Mouse (Mus musculus) layer of hippocampus, adult 2 months (tissue): ENCODE measurements around the gene Cct7. TPM values are rescaled to one million over a fixed set of nuclear protein-coding genes. Genes with fewer than 3 reads are reported as not detected.

Source experiments
- DNase-seq, 2 experiments: peaks; one replicate each; pipeline ENCODE4 v3.0.0; 2022; ENCODE audit warnings: low spot score in 2 of 2
- H3K27ac ChIP-seq: fragments of 200-600 bp; 2 replicates; pipeline ENCODE4 v1.8.1; 2022
- H3K4me3 ChIP-seq: fragments of 200-600 bp; 2 replicates; pipeline ENCODE4 v1.8.1; 2022; ENCODE audit warnings: mild to moderate bottlenecking
- CTCF ChIP-seq: fragments of 200-600 bp; conservative IDR thresholded peaks from 2 replicates; pipeline ENCODE4 v1.8.1; 2022; ENCODE audit warnings: antibody characterized with exemption, mild to moderate bottlenecking, moderate library complexity
- total RNA-seq, 2 experiments: library from RNA; stranded (reverse); gene quantifications; 2 replicates each; pipeline ENCODE4 v1.2.3; 2021

The Cct7 gene
- total RNA-seq, 2 experiments from 2014 or later = 212 to 216 TPM

GRCm38 (mm10) chr6:85491606-85492005 lies 40.3 kb downstream of the Cct7 start:
- TF ChIP-seq CTCF = no peak
- DNase-seq = no peak
- H3K4me3 ChIP-seq = no peak overlapping the region
- H3K27ac ChIP-seq = no peak overlapping the region

- Histone ChIP-seq H3K27ac (no peak overlapping the region), H3K4me3 (no peak overlapping the region)
- DNase-seq = no peak
- no peak for TF ChIP-seq CTCF
These were observed 45.7 kb downstream of the Cct7 start for GRCm38 (mm10) chr6:85496976-85497375.

GRCm38 (mm10) chr6:85498147-85498546 lies 46.8 kb downstream of the Cct7 start:
- no peak overlapping the region for H3K4me3 ChIP-seq
- no peak overlapping the region for H3K27ac ChIP-seq
- no peak for DNase-seq
- TF ChIP-seq CTCF = no peak

GRCm38 (mm10) chr6:85500416-85500815 lies 49.1 kb downstream of the Cct7 start:
- no peak for TF ChIP-seq CTCF
- Histone ChIP-seq H3K4me3 (peak overlapping the region; percentile 92; the same call in 1 of the 2 replicates), H3K27ac (0 out of 2 replicates have a peak overlapping the region, but pooled peaks have one; percentile 18)
- DNase-seq = no peak

GRCm38 (mm10) chr6:85501571-85502102 lies 50.3 kb downstream of the Cct7 start:
- TF ChIP-seq CTCF = peak; percentile 48
- Histone ChIP-seq H3K4me3 (peak overlapping the region; percentile 92), H3K27ac (peak overlapping the region; percentile 99)
- no peak for DNase-seq

GRCm38 (mm10) chr6:85502103-85502910 lies 51.0 kb downstream of the Cct7 start:
- no peak for TF ChIP-seq CTCF
- DNase-seq = no peak
- peak overlapping the region; percentile 99 for H3K27ac ChIP-seq
- H3K4me3 ChIP-seq = peak overlapping the region; percentile 92

- H3K27ac ChIP-seq = peak within 1 kb of the TSS; percentile 99
- TF ChIP-seq CTCF = no peak
- peak; percentile 78 to 83 for DNase-seq
- H3K4me3 ChIP-seq = peak within 1 kb of the TSS; percentile 92
These were observed 51.6 kb downstream of the Cct7 start, which contains the start of gene Fbxo41 for GRCm38 (mm10) chr6:85502911-85503250. TSS of gene Fbxo41 (minus strand) at chr6:85502994.

- Histone ChIP-seq H3K27ac (peak overlapping the region; percentile 99), H3K4me3 (no peak overlapping the region)
- TF ChIP-seq CTCF = no peak
- DNase-seq = no peak
These were observed 53.6 kb downstream of the Cct7 start for GRCm38 (mm10) chr6:85504908-85505307.

GRCm38 (mm10) chr6:85508602-85509001 lies 57.3 kb downstream of the Cct7 start:
- DNase-seq = no peak
- Histone ChIP-seq H3K4me3 (no peak overlapping the region), H3K27ac (peak overlapping the region; percentile 39; the same call in 1 of the 2 replicates)
- TF ChIP-seq CTCF = no peak

GRCm38 (mm10) chr6:85510476-85510875 lies 59.2 kb downstream of the Cct7 start:
- Histone ChIP-seq H3K27ac (no peak overlapping the region; the same call in 1 of the 2 replicates), H3K4me3 (no peak overlapping the region)
- peak; percentile 84 for TF ChIP-seq CTCF
- peak; percentile 84 to 86 for DNase-seq

GRCm38 (mm10) chr6:85511286-85512055 lies 60.2 kb downstream of the Cct7 start:
- TF ChIP-seq CTCF = no peak
- no peak for DNase-seq
- Histone ChIP-seq H3K27ac (peak overlapping the region; percentile 93), H3K4me3 (peak overlapping the region; percentile 63)

- no peak for TF ChIP-seq CTCF
- Histone ChIP-seq H3K27ac (peak overlapping the region; percentile 93), H3K4me3 (peak overlapping the region; percentile 63)
- DNase-seq = no peak
These were observed 60.7 kb downstream of the Cct7 start for GRCm38 (mm10) chr6:85512056-85512440.
